In the genomic region with DNA sequence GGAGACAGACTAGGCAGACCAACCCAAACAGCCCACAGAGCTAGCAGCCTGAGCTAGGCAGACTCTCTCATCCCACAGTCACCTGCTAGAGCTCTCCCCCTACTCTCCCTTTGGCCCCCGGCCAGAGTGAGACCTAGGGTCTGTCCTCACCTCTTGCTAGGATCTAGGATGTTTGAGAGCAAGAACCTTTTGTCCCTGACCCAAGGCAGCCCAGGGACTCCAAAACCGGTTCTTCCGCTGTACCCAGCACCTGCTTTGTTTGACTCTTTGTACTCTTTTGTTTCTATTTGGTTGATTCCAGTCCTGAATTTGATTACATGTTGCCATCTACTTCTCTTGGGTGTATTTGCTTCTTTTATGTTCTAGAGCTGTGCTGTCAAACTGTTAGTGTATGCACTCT, we compare ENCODE assay signal across 28 mouse cellular contexts.
DNase-seq lines count a peak whose midpoint lies in the region; ATAC-seq and TF ChIP-seq lines count a peak whose summit lies in the region.
"Had no signal": no experiment of that assay in that cellular context is flagged by ENCODE, and none has a peak within 500 bp of the region (broad histone marks: within the 10 kb centered on the region; RNA-seq: fewer than 3 reads in every experiment).

No protein-coding gene starts in this region.

- peak; percentile 65 for ATAC-seq in lung, postnatal 0 days
- no peak for ATAC-seq in liver, postnatal 0 days
- ATAC-seq: activated CD4-positive, CD25-positive, alpha-beta regulatory T cell, adult 4 months; forebrain, embryonic 13.5 days; forebrain, embryonic 16.5 days; hindbrain, embryonic 16.5 days had no signal

- WGBS in lung, adult 2 months = 51% methylated on average over 3 of the region's 3 CpGs
- WGBS in lung, postnatal 0 days = 37% methylated on average over 3 of the region's 3 CpGs
- WGBS in liver, postnatal 0 days (ENCODE audit: insufficient replicate concordance) = 55% methylated on average over 3 of the region's 3 CpGs

- no peaks in the 10 kb centered on the region for H3K36me3 ChIP-seq in lung, postnatal 0 days (ENCODE audit: insufficient read depth, low read length)
- no peaks in the 10 kb centered on the region for H3K36me3 ChIP-seq in liver, postnatal 0 days (replicated peaks; ENCODE audit: insufficient read depth, low read length)
- H3K36me3 ChIP-seq: forebrain, embryonic 10.5 days; heart, embryonic 12.5 days; heart, embryonic 15.5 days; hindbrain, embryonic 10.5 days; hindbrain, embryonic 13.5 days had no signal

- TF ChIP-seq CTCF in lung, adult 2 months (IDR thresholded peaks at IDR 0.05; ENCODE audit: insufficient read depth, low read length) = no peak
- no peak for TF ChIP-seq CTCF in lung, postnatal 0 days (IDR thresholded peaks at IDR 0.05)
- no peak for TF ChIP-seq CTCF in liver, postnatal 0 days (IDR thresholded peaks at IDR 0.05; ENCODE audit: low read depth)

- H3K4me1 ChIP-seq in lung, adult 2 months (ENCODE audit: control insufficient read depth, insufficient read depth, low read length) = no peaks in the 10 kb centered on the region
- H3K4me1 ChIP-seq in lung, postnatal 0 days (ENCODE audit: insufficient read depth, low read depth, low read length) = no peaks in the 10 kb centered on the region
- H3K4me1 ChIP-seq in liver, postnatal 0 days (ENCODE audit: insufficient read depth) = no peaks in the 10 kb centered on the region
- H3K4me1 ChIP-seq: forebrain, embryonic 10.5 days; forebrain, embryonic 13.5 days; heart, embryonic 12.5 days; heart, embryonic 15.5 days; hindbrain, embryonic 10.5 days; hindbrain, embryonic 13.5 days had no signal

- H3K27me3 ChIP-seq in lung, postnatal 0 days (replicated peaks; ENCODE audit: insufficient read depth, low read length) = no peaks in the 10 kb centered on the region
- H3K27me3 ChIP-seq in liver, postnatal 0 days (ENCODE audit: insufficient read depth, low read length) = no peaks in the 10 kb centered on the region
- H3K27me3 ChIP-seq: CH12.LX; forebrain, embryonic 13.5 days; heart, embryonic 12.5 days; heart, embryonic 15.5 days; hindbrain, embryonic 13.5 days had no signal

- H3K27ac ChIP-seq in lung, postnatal 0 days (ENCODE audit: low read length) = no peak overlapping the region
- no peak overlapping the region for H3K27ac ChIP-seq in liver, postnatal 0 days (ENCODE audit: low read depth)
- H3K27ac ChIP-seq: forebrain, embryonic 10.5 days; forebrain, embryonic 13.5 days; gastrocnemius, adult 2 months; heart, embryonic 15.5 days; hindbrain, embryonic 10.5 days; hindbrain, embryonic 13.5 days had no signal

- H3K9me3 ChIP-seq in lung, postnatal 0 days (ENCODE audit: low read length) = no peaks in the 10 kb centered on the region; the same call in 1 of the 2 replicates
- H3K9me3 ChIP-seq in liver, postnatal 0 days (ENCODE audit: low read length) = no peaks in the 10 kb centered on the region
- H3K9me3 ChIP-seq: forebrain, embryonic 13.5 days; heart, embryonic 12.5 days; heart, embryonic 15.5 days had no signal

- DNase-seq in lung, adult 2 months = peak; percentile 8
- DNase-seq in lung, postnatal 10 days = no peak
- peak; percentile 40 for DNase-seq in lung, postnatal 0 days (ENCODE audit: low spot score)
- DNase-seq in lung, postnatal 4 days = peak; percentile 5 to 23
- no peak for DNase-seq in right cerebral cortex, postnatal 14 days
- no peak for DNase-seq in liver, postnatal 0 days
- DNase-seq in kidney, adult 8-10 months = no peak
- DNase-seq: adrenal gland, adult 8-10 months; adrenal gland, postnatal 25 days; B cell, adult 2 months; cerebellum, adult 18-20 months; cerebellum, adult 9-10 months; cerebellum, postnatal 14 days; gastrocnemius, adult 2 months; gastrocnemius, postnatal 25 days; heart, adult 18-20 months; heart, postnatal 10 days; heart, postnatal 36 days had no signal

- H3K9ac ChIP-seq in lung, postnatal 0 days (replicated peaks; ENCODE audit: low read depth) = no peak overlapping the region
- no peak overlapping the region for H3K9ac ChIP-seq in liver, postnatal 0 days (replicated peaks)
- H3K9ac ChIP-seq: forebrain, embryonic 13.5 days; heart, embryonic 12.5 days; heart, embryonic 15.5 days; hindbrain, embryonic 13.5 days had no signal

- no peak for TF ChIP-seq EP300 in lung, postnatal 0 days (IDR thresholded peaks at IDR 0.05)
- TF ChIP-seq EP300 in liver, postnatal 0 days (IDR thresholded peaks at IDR 0.05; ENCODE audit: low read depth) = no peak

- H3K4me2 ChIP-seq in lung, postnatal 0 days (replicated peaks; ENCODE audit: low read depth, low read length) = no peak overlapping the region
- no peak overlapping the region for H3K4me2 ChIP-seq in liver, postnatal 0 days (ENCODE audit: low read depth, low read length)
- H3K4me2 ChIP-seq: forebrain, embryonic 13.5 days; heart, embryonic 12.5 days; heart, embryonic 15.5 days; hindbrain, embryonic 13.5 days had no signal

- H3K4me3 ChIP-seq in lung, adult 2 months (replicated peaks; ENCODE audit: extremely low read depth, low read depth, low read length) = no peak overlapping the region
- H3K4me3 ChIP-seq in lung, postnatal 0 days (ENCODE audit: low read depth, low read length) = no peak overlapping the region
- no peak overlapping the region for H3K4me3 ChIP-seq in liver, postnatal 0 days (ENCODE audit: low read depth, low read length)
- H3K4me3 ChIP-seq: forebrain, embryonic 10.5 days; forebrain, embryonic 13.5 days; gastrocnemius, adult 2 months; heart, embryonic 12.5 days; heart, embryonic 15.5 days; hindbrain, embryonic 10.5 days; hindbrain, embryonic 13.5 days had no signal

- TF ChIP-seq POLR2A in lung, adult 2 months (IDR thresholded peaks at IDR 0.05; ENCODE audit: borderline replicate concordance, extremely low read depth, low read depth, low read length) = no peak

Comparison
In these comparisons a context has a peak if more than half of its experiments do, and no peak if none do; other contexts are left out.
1. DNase-seq: peak in lung, adult 2 months (single experiment), lung, postnatal 0 days (single experiment) and lung, postnatal 4 days (2 of 2); none in lung, postnatal 10 days (single experiment), right cerebral cortex, postnatal 14 days (single experiment), liver, postnatal 0 days (single experiment) and kidney, adult 8-10 months (0 of 2).